Mouse (Mus musculus) kidney, embryonic 14.5 days (tissue): Measurements from ENCODE around the gene Lipe. TPM values are rescaled to one million over a fixed set of nuclear protein-coding genes. Genes with fewer than 3 reads are reported as not detected.
A peak's percentile ranks its signal among the peaks of the same experiment; 100 is the strongest.
"Not testable (repeated sequence)": the region's sequence is repeated elsewhere in the genome, so short reads cannot be mapped to it uniquely, and the experiment has no call there.

Experiments
- ATAC-seq: fragments of 200-750 bp; cut with Nextera tagmentation; 2 replicates; pipeline ENCODE4 v1.8.0; 2017; ENCODE audit warnings: moderate number of reproducible peaks, mild to moderate bottlenecking, moderate TSS enrichment, moderate library complexity; ENCODE audit not compliant: low FRiP score, low TSS enrichment
- H3K27ac ChIP-seq: fragments of 300-500 bp; sonication (generic); 2 replicates; pipeline ENCODE4 v1.5.1; 2014; ENCODE audit warnings: low read depth, mild to moderate bottlenecking, low read length, moderate library complexity, mixed read lengths
- H3K27me3 ChIP-seq: fragments of 300-500 bp; sonication (generic); 2 replicates; pipeline ENCODE4 v1.6.1; 2014; ENCODE audit warnings: mild to moderate bottlenecking, low read length; ENCODE audit not compliant: control insufficient read depth, insufficient read depth
- H3K36me3 ChIP-seq: fragments of 300-500 bp; sonication (generic); 2 replicates; pipeline ENCODE4 v1.6.1; 2014; ENCODE audit warnings: low read length, mixed read lengths; ENCODE audit not compliant: control insufficient read depth, insufficient read depth
- H3K4me1 ChIP-seq: fragments of 300-500 bp; sonication (generic); 2 replicates; pipeline ENCODE4 v1.6.1; 2014; ENCODE audit warnings: low read length, mixed read lengths; ENCODE audit not compliant: control insufficient read depth, insufficient read depth
- H3K4me2 ChIP-seq: fragments of 300-500 bp; sonication (generic); replicated peaks from 2 replicates; pipeline ENCODE4 v1.6.1; 2014; ENCODE audit warnings: low read depth, mild to moderate bottlenecking, low read length
- H3K4me3 ChIP-seq: fragments of 300-500 bp; sonication (generic); 2 replicates; pipeline ENCODE4 v1.5.1; 2014; ENCODE audit warnings: mild to moderate bottlenecking, low read length
- H3K9ac ChIP-seq: fragments of 300-500 bp; sonication (generic); 2 replicates; pipeline ENCODE4 v1.6.1; 2014; ENCODE audit warnings: low read depth, mild to moderate bottlenecking, low read length, moderate library complexity
- H3K9me3 ChIP-seq: fragments of 300-500 bp; sonication (generic); 2 replicates; pipeline ENCODE4 v1.6.1; 2016; ENCODE audit warnings: low read length; ENCODE audit not compliant: control insufficient read depth
- WGBS: fragments of 180-500 bp; shearing (Covaris S2); extraction: QIAGEN DNeasy Blood & Tissue Kit; methylation state at CpG from one replicate; pipeline ENCODE4 v1.1.7; 2014; 5-methylcytosine and 5-hydroxymethylcytosine counted together
- polyA plus RNA-seq: library from polyadenylated mRNA; unstranded; fragments of >200 nt; fragmentation: Nextera tagmentation; extraction: Ambion mirVana; gene quantifications from 2 replicates; pipeline ENCODE4 v1.2.1, GENCODE M21; 2014

The Lipe gene
- polyA plus RNA-seq, 1 experiment from 2014 or later, result 5.3 TPM

GRCm38 (mm10) chr7:25433781-25434560, 35.5 kb upstream of the Lipe start:
- no peak overlapping the region for H3K4me2 ChIP-seq
- no peaks in the 10 kb centered on the region for H3K27me3 ChIP-seq
- H3K4me3 ChIP-seq, result no peak overlapping the region
- H3K27ac ChIP-seq, result no peak overlapping the region
- no peaks in the 10 kb centered on the region for H3K9me3 ChIP-seq
- no peak overlapping the region for H3K9ac ChIP-seq
- peaks cover 5% of the 10 kb centered on the region; the same call in 1 of the 2 replicates for H3K4me1 ChIP-seq
- ATAC-seq, result no peak
- WGBS, result 80% methylated on average over 9 of the region's 9 CpGs
- no peaks in the 10 kb centered on the region for H3K36me3 ChIP-seq

- 3% methylated on average over 5 of the region's 5 CpGs for WGBS
- ATAC-seq, result 0 out of 2 replicates have a peak, but pooled peaks have one; percentile 59
- Histone ChIP-seq H3K27me3 (no peaks in the 10 kb centered on the region), H3K9ac (no peak overlapping the region), H3K27ac (peak overlapping the region; percentile 0; the same call in 1 of the 2 replicates), H3K4me2 (no peak overlapping the region), H3K36me3 (no peaks in the 10 kb centered on the region), H3K9me3 (no peaks in the 10 kb centered on the region), H3K4me3 (no peak overlapping the region), H3K4me1 (peaks cover 5% of the 10 kb centered on the region; the same call in 1 of the 2 replicates)
Observed at GRCm38 (mm10) chr7:25433007-25433541, 34.6 kb upstream of the Lipe start.

GRCm38 (mm10) chr7:25432381-25432780, 33.9 kb upstream of the Lipe start:
- 82% methylated on average over 6 of the region's 6 CpGs for WGBS
- Histone ChIP-seq H3K27ac (no peak overlapping the region), H3K4me2 (no peak overlapping the region), H3K36me3 (no peaks in the 10 kb centered on the region), H3K9me3 (no peaks in the 10 kb centered on the region), H3K4me3 (no peak overlapping the region), H3K9ac (no peak overlapping the region), H3K27me3 (no peaks in the 10 kb centered on the region), H3K4me1 (peaks cover 5% of the 10 kb centered on the region; the same call in 1 of the 2 replicates)
- ATAC-seq, result no peak

- no peaks in the 10 kb centered on the region for H3K27me3 ChIP-seq
- H3K9ac ChIP-seq, result no peak overlapping the region
- H3K36me3 ChIP-seq, result no peaks in the 10 kb centered on the region
- no peaks in the 10 kb centered on the region for H3K9me3 ChIP-seq
- WGBS, result 58% methylated on average over 4 of the region's 4 CpGs
- no peak overlapping the region for H3K27ac ChIP-seq
- H3K4me3 ChIP-seq, result no peak overlapping the region
- ATAC-seq, result no peak
- H3K4me2 ChIP-seq, result no peak overlapping the region
- peaks cover 5% of the 10 kb centered on the region; the same call in 1 of the 2 replicates for H3K4me1 ChIP-seq
Observed at GRCm38 (mm10) chr7:25429886-25430784, 31.6 kb upstream of the Lipe start.

- no peak overlapping the region for H3K4me2 ChIP-seq
- no peak overlapping the region for H3K9ac ChIP-seq
- H3K27ac ChIP-seq, result no peak overlapping the region
- no peak for ATAC-seq
- H3K4me1 ChIP-seq, result peaks cover 5% of the 10 kb centered on the region; the same call in 1 of the 2 replicates
- no peak overlapping the region for H3K4me3 ChIP-seq
- no peaks in the 10 kb centered on the region for H3K36me3 ChIP-seq
- H3K9me3 ChIP-seq, result no peaks in the 10 kb centered on the region
- WGBS, result 93% methylated on average over 3 of the region's 3 CpGs
- no peaks in the 10 kb centered on the region for H3K27me3 ChIP-seq
Observed at GRCm38 (mm10) chr7:25428321-25428720, 29.8 kb upstream of the Lipe start.

- no peaks in the 10 kb centered on the region for H3K36me3 ChIP-seq
- WGBS, result 89% methylated on average over 5 of the region's 5 CpGs
- H3K9me3 ChIP-seq, result no peaks in the 10 kb centered on the region
- no peaks in the 10 kb centered on the region for H3K4me1 ChIP-seq
- no peak for ATAC-seq
- H3K4me3 ChIP-seq, result no peak overlapping the region
- H3K27ac ChIP-seq, result no peak overlapping the region
- no peak overlapping the region for H3K4me2 ChIP-seq
- H3K27me3 ChIP-seq, result no peaks in the 10 kb centered on the region
- no peak overlapping the region for H3K9ac ChIP-seq
Observed at GRCm38 (mm10) chr7:25427144-25427543, 28.6 kb upstream of the Lipe start.

- ATAC-seq, H3K36me3 ChIP-seq, H3K9me3 ChIP-seq, H3K27me3 ChIP-seq, H3K4me3 ChIP-seq, H3K27ac ChIP-seq, H3K4me2 ChIP-seq, H3K4me1 ChIP-seq, H3K9ac ChIP-seq: not testable (repeated sequence)
- 92% methylated on average over 4 of the region's 4 CpGs for WGBS
Observed at GRCm38 (mm10) chr7:25426380-25426779, 27.9 kb upstream of the Lipe start.

- Histone ChIP-seq H3K27ac (no peak overlapping the region), H3K36me3 (no peaks in the 10 kb centered on the region), H3K4me3 (no peak overlapping the region), H3K27me3 (no peaks in the 10 kb centered on the region), H3K4me2 (no peak overlapping the region), H3K9ac (no peak overlapping the region), H3K4me1 (no peaks in the 10 kb centered on the region), H3K9me3 (no peaks in the 10 kb centered on the region)
- peak; percentile 57; the same call in 1 of the 2 replicates for ATAC-seq
- 42% methylated on average over 4 of the region's 4 CpGs for WGBS
Observed at GRCm38 (mm10) chr7:25424429-25424828, 25.9 kb upstream of the Lipe start.
